Mouse (Mus musculus): ENCODE data around the gene Lrrc71. TPM values are rescaled to one million over a fixed set of nuclear protein-coding genes. Genes with fewer than 3 reads are reported as not detected.
A peak's percentile ranks its signal among the peaks of the same experiment; 100 is the strongest.

The Lrrc71 gene
- polyA plus RNA-seq, 1 experiment from 2014 or later = 0.23 TPM

DNA sequence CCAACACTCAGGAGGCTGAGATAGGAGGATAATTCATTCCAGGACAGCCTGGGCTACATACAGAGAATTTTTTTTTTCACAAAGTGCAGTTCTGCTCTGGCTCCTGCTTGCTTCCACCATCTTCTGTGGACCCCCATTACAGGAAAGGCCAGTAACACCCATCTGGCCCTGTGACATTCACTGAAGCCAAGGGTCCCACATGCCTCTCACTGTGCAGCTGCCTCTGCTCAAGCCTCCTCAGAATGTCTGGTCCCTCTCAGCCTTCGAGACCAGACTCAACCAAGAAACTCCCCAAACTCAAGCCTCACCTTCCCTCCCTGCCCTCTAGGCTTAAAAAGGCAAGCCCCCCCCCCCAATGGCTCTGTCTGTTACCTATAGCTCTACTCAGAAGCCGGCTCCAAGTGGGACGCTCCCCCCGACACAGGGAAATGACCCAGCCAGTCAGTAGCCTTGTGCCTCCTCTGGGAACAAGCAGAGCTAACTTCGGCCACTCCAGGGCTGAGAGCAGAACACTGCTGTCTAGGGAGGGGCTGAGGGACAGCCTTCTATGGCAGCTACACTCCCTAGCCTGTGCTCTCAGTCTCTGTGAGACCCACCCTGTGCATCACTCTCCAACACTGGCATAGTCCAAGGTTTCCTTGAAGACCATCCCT is 17.3 kb upstream of the Lrrc71 start:
- ATAC-seq = no peak
- peaks cover 19% of the 10 kb centered on the region for H3K4me1 ChIP-seq (ENCODE audit: insufficient read depth)
- H3K9me3 ChIP-seq (ENCODE audit: low read length) = no peaks in the 10 kb centered on the region
- H3K27ac ChIP-seq (ENCODE audit: low read depth) = peak overlapping the region; percentile 75
- no peak overlapping the region for H3K4me3 ChIP-seq (ENCODE audit: low read depth, low read length)
- H3K9ac ChIP-seq (replicated peaks) = 0 out of 2 replicates have a peak overlapping the region, but pooled peaks have one; percentile 26
- H3K27me3 ChIP-seq (ENCODE audit: insufficient read depth, low read length) = no peaks in the 10 kb centered on the region
- 67% methylated on average over 5 of the region's 5 CpGs for WGBS (ENCODE audit: insufficient replicate concordance)
- DNase-seq = no peak
- peak overlapping the region; percentile 49 for H3K4me2 ChIP-seq (ENCODE audit: low read depth, low read length)
- H3K36me3 ChIP-seq (replicated peaks; ENCODE audit: insufficient read depth, low read length) = no peaks in the 10 kb centered on the region
- no peak for TF ChIP-seq CTCF (IDR thresholded peaks at IDR 0.05; ENCODE audit: low read depth)
- no peak for TF ChIP-seq EP300 (IDR thresholded peaks at IDR 0.05; ENCODE audit: low read depth)

DNA sequence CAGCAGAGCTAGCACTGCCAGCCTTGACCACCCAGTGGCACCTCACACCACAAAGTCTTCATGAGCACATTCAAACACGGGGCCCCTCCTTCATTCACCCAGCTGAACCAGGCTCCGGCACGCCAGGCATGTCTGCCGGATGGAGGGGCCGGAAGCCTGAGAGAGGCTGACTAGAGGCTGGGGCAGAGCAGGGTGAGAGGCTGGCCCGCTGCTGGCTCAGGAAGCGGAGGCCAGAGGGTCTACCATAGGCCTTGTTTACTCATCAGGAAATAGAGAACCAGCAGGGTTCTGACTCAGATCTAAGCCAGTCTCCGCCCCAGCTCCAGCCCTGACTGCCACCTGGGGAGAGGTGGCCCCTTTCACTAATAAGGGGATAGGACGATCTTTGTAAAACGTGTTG is 16.7 kb upstream of the Lrrc71 start:
- peak overlapping the region; percentile 75 for H3K27ac ChIP-seq (ENCODE audit: low read depth)
- no peaks in the 10 kb centered on the region for H3K27me3 ChIP-seq (ENCODE audit: insufficient read depth, low read length)
- ATAC-seq (peak; percentile 63), DNase-seq (peak; percentile 66)
- no peaks in the 10 kb centered on the region for H3K36me3 ChIP-seq (replicated peaks; ENCODE audit: insufficient read depth, low read length)
- WGBS (ENCODE audit: insufficient replicate concordance) = 22% methylated on average over 10 of the region's 10 CpGs
- TF ChIP-seq CTCF (IDR thresholded peaks at IDR 0.05; ENCODE audit: low read depth) = no peak
- H3K9me3 ChIP-seq (ENCODE audit: low read length) = no peaks in the 10 kb centered on the region
- peaks cover 19% of the 10 kb centered on the region for H3K4me1 ChIP-seq (ENCODE audit: insufficient read depth)
- 0 out of 2 replicates have a peak overlapping the region, but pooled peaks have one; percentile 3 for H3K4me3 ChIP-seq (ENCODE audit: low read depth, low read length)
- peak overlapping the region; percentile 26; the same call in 1 of the 2 replicates for H3K9ac ChIP-seq (replicated peaks)
- peak overlapping the region; percentile 49 for H3K4me2 ChIP-seq (ENCODE audit: low read depth, low read length)

DNA sequence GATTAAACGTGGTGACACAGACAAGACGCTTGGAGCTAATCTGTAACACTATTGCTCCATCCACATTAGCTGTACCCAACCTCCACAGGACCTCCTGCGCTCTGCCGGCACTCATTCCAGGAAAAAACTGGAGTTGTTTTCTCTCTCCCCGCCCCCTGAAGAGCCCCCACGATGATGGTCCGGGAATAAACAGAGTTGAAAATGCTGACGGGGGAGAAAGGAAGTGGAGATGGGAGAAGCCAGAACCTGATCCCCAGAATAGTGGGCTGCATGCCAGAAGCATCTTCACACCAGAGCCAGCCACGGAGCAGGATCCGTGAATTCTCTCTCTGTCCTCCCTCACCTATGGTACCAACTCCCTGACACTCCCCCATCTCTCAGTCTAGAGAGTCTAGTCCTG is 16.1 kb upstream of the Lrrc71 start:
- no peak for DNase-seq

DNA sequence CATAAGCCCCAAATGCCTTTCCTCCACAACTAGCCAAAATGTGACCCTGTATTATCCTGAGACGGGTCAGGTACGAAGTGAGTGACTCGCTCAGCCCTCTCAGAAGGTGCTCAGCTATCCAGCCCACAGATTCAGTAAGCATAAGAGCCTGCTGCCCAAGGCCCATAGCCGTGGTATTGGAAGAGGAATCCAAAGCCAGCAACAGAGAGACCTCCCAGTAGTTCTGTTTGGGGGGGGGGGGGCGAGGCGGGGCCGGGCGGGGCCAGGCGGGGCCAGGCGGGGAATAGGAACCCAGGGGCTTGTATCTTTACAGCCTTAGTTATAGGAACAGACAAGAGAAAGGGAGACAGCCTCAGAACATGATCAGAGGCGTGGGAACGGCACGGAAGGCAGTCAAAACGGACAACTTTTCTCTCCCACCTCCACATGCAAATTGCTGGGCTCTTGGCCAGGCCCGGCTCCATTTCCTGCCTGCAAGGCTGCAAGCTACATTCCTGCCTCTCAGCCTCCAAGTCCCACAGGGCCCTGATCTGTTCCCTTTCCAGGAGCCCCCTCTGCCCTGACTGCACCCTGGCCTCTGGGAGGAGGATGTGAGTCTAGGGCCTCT is 15.4 kb upstream of the Lrrc71 start:
- Histone ChIP-seq H3K4me1 (ENCODE audit: insufficient read depth) (peaks cover 15% of the 10 kb centered on the region), H3K9ac (replicated peaks) (no peak overlapping the region), H3K4me2 (ENCODE audit: low read depth, low read length) (peak overlapping the region; percentile 49), H3K27ac (ENCODE audit: low read depth) (peak overlapping the region; percentile 75), H3K9me3 (ENCODE audit: low read length) (no peaks in the 10 kb centered on the region), H3K4me3 (ENCODE audit: low read depth, low read length) (no peak overlapping the region), H3K27me3 (ENCODE audit: insufficient read depth, low read length) (no peaks in the 10 kb centered on the region), H3K36me3 (replicated peaks; ENCODE audit: insufficient read depth, low read length) (no peaks in the 10 kb centered on the region)
- WGBS (ENCODE audit: insufficient replicate concordance) = 34% methylated on average over 13 of the region's 15 CpGs
- TF ChIP-seq EP300 (IDR thresholded peaks at IDR 0.05; ENCODE audit: low read depth) (no peak), CTCF (IDR thresholded peaks at IDR 0.05; ENCODE audit: low read depth) (no peak)
- peak; percentile 57 for DNase-seq
- ATAC-seq = no peak

More for the DNA sequence above, 16.1 kb upstream of the Lrrc71 start:
- Histone ChIP-seq H3K27ac (ENCODE audit: low read depth) (peak overlapping the region; percentile 75), H3K4me2 (ENCODE audit: low read depth, low read length) (peak overlapping the region; percentile 49), H3K9me3 (ENCODE audit: low read length) (no peaks in the 10 kb centered on the region), H3K36me3 (replicated peaks; ENCODE audit: insufficient read depth, low read length) (no peaks in the 10 kb centered on the region), H3K27me3 (ENCODE audit: insufficient read depth, low read length) (no peaks in the 10 kb centered on the region), H3K4me3 (ENCODE audit: low read depth, low read length) (0 out of 2 replicates have a peak overlapping the region, but pooled peaks have one; percentile 3), H3K4me1 (ENCODE audit: insufficient read depth) (peaks cover 19% of the 10 kb centered on the region), H3K9ac (replicated peaks) (peak overlapping the region; percentile 26; the same call in 1 of the 2 replicates)
- TF ChIP-seq EP300 (IDR thresholded peaks at IDR 0.05; ENCODE audit: low read depth) (no peak), CTCF (IDR thresholded peaks at IDR 0.05; ENCODE audit: low read depth) (no peak)
- no peak for ATAC-seq
- 16% methylated on average over 10 of the region's 10 CpGs for WGBS (ENCODE audit: insufficient replicate concordance)

DNA sequence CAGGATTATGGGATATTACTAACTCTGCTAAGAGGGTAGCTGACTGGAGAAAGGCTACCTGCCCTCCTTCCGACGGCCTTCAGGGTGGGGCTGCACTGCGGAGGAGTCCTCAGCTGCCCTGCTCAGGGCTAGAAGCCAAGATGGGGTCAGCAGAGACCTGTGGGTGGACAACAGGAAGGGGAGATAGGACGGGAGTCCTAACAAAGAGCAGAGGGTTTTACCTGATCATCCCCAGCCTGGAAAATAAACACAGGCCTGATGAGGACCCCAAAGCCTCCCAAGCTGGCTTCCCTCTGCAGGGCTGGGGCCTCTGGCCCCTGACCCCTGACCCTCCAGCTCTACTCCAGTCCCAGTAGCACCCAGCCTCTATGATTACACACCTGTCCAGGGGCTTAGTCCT is 14.8 kb upstream of the Lrrc71 start:
- Histone ChIP-seq H3K27ac (ENCODE audit: low read depth) (peak overlapping the region; percentile 75), H3K9ac (replicated peaks) (no peak overlapping the region), H3K4me2 (ENCODE audit: low read depth, low read length) (peak overlapping the region; percentile 49), H3K27me3 (ENCODE audit: insufficient read depth, low read length) (no peaks in the 10 kb centered on the region), H3K4me3 (ENCODE audit: low read depth, low read length) (no peak overlapping the region), H3K4me1 (ENCODE audit: insufficient read depth) (peaks cover 13% of the 10 kb centered on the region), H3K36me3 (replicated peaks; ENCODE audit: insufficient read depth, low read length) (no peaks in the 10 kb centered on the region), H3K9me3 (ENCODE audit: low read length) (no peaks in the 10 kb centered on the region)
- no peak for TF ChIP-seq EP300 (IDR thresholded peaks at IDR 0.05; ENCODE audit: low read depth)
- TF ChIP-seq CTCF (IDR thresholded peaks at IDR 0.05; ENCODE audit: low read depth) = no peak
- DNase-seq = no peak
- no peak for ATAC-seq
- WGBS (ENCODE audit: insufficient replicate concordance) = 54% methylated on average over 4 of the region's 4 CpGs

DNA sequence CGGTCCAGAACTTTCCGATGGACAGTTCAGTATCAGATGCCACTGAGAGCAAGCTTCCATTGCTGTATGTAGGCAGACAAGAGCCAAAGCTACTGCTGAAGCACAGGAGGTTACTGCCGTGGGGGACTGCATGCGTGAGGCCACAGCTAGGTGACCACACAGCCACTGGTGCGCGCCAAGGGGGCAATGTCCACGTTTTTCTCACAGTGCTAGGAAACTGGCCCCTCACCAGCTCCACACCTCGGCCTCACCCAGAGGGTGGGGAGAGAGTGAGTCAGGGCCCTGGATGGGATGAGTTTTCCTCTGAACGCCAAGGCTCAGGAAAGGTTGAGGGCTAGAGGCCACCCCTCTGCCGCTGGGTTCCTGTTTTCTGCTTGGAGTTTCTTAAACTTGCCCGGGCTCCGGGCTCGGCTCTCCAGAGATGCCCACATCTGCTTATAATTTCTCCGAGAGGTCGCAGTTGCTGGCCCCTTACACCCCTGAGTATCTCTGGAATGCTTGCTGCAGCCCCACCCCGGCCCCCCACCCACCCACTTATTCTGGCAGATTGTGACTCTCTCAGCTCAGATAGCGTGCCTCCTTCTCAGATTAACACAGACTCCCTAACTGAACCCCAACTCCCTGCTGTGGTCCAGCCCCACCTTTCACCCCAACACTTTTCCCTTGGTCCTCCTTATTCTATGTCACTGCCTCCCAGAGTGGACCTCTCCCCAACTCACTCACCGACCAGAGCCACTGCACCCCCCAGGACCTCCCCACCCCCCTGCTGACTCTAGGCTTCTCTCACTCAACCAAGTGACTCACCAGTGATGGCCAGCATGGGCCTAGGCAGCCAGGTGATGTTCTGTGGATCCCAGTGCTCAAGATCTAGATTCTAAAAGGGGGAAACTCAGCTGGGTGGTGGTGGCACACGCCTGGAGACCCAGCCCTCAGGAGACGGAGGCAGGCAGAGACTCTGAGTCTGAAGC is 13.3 kb upstream of the Lrrc71 start:
- Histone ChIP-seq H3K4me3 (ENCODE audit: low read depth, low read length) (no peak overlapping the region), H3K27ac (ENCODE audit: low read depth) (no peak overlapping the region), H3K4me2 (ENCODE audit: low read depth, low read length) (no peak overlapping the region), H3K36me3 (replicated peaks; ENCODE audit: insufficient read depth, low read length) (no peaks in the 10 kb centered on the region), H3K27me3 (ENCODE audit: insufficient read depth, low read length) (no peaks in the 10 kb centered on the region), H3K9me3 (ENCODE audit: low read length) (no peaks in the 10 kb centered on the region), H3K4me1 (ENCODE audit: insufficient read depth) (peaks cover 10% of the 10 kb centered on the region), H3K9ac (replicated peaks) (no peak overlapping the region)
- WGBS (ENCODE audit: insufficient replicate concordance) = 55% methylated on average over 20 of the region's 20 CpGs
- DNase-seq = no peak
- ATAC-seq = no peak
- no peak for TF ChIP-seq EP300 (IDR thresholded peaks at IDR 0.05; ENCODE audit: low read depth)
- TF ChIP-seq CTCF (IDR thresholded peaks at IDR 0.05; ENCODE audit: low read depth) = no peak
